Mouse (Mus musculus) megakaryocyte, embryonic 14.5 days (primary cell): Measurements from ENCODE around the gene Faap20.

Source experiments
- FLI1 ChIP-seq: IDR thresholded peaks from 2 replicates; pipeline ENCODE4 v1.6.1; 2012; ENCODE audit warnings: low read length, inconsistent platforms, mixed read lengths
- GATA1 ChIP-seq: IDR thresholded peaks from 3 replicates; pipeline ENCODE4 v1.6.1; 2012; ENCODE audit warnings: mixed read lengths, low read length, inconsistent platforms, borderline replicate concordance

- TF ChIP-seq GATA1 (no peak), FLI1 (no peak)
Measured at GRCm38 (mm10) chr4:155301965-155302364, 52.4 kb downstream of the Faap20 start.
